In the genomic region with DNA sequence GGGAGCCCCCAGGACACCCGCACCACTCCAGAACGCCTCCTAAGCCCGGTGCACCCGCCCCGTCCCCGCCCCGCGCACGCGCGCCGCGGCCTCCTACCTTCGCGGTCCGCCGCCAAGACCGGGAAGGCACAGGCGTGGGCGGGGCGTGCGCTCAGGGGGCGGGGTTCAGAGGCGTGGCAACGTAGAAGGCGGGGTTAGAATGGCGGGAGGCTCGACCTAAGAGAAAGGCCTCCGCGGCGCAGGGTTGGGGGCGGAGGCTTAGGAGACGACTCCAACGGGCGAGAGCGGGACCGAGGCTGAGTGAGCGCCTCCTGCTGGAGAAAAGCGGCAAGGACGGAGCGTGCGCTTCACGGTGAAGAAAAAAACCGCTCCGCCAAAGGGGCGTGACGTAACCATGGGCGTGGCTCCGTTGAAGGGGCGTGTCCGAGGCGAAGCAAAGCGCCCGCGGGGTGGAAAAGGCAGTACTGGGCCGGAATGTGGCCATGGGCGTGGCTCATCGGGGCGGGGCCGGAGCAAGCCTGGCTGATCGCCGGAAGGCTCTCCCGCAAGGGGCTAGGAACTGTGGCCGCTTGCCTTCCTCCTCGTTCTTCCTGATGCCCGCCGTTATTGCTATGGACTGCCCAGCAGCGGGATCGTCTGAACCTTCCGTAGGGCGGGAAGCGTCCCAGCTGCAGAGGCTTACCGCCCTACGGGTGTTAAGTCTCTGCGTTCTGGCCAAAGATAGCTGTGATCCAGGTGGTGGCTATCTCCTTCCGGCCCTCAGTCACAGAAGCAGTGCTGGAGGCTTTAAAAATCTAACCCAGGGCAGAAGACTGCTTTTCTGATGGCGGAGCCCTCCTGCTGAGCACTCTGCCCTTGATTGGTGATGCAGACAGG, we compare ENCODE assay signal across 8 mouse cellular contexts. TPM values are rescaled to one million over a fixed set of nuclear protein-coding genes. Genes with fewer than 3 reads are reported as not detected.
DNase-seq lines count a peak whose midpoint lies in the region; ATAC-seq and TF ChIP-seq lines count a peak whose summit lies in the region.

TSS of gene Crocc (minus strand) at position 125 of the 876 bp plus-strand sequence.

- peaks cover 17% of the 10 kb centered on the region for H3K36me3 ChIP-seq in heart, embryonic 12.5 days
- 0 out of 2 replicates have a peak, but pooled peaks cover 8% of the 10 kb centered on the region for H3K36me3 ChIP-seq in kidney, postnatal 0 days (ENCODE audit: insufficient read depth, low read length)
- H3K36me3 ChIP-seq in liver, embryonic 11.5 days (ENCODE audit: control insufficient read depth, insufficient read depth, low read length): peaks cover 3% of the 10 kb centered on the region; the same call in 1 of the 2 replicates
- peaks cover 8% of the 10 kb centered on the region for H3K36me3 ChIP-seq in stomach, embryonic 14.5 days (ENCODE audit: control insufficient read depth, insufficient read depth, low read length)

- H3K9me3 ChIP-seq in heart, embryonic 12.5 days (replicated peaks): no peaks in the 10 kb centered on the region
- H3K9me3 ChIP-seq in kidney, postnatal 0 days (replicated peaks; ENCODE audit: low read length): no peaks in the 10 kb centered on the region
- H3K9me3 ChIP-seq in liver, embryonic 11.5 days (ENCODE audit: control insufficient read depth, low read length): no peaks in the 10 kb centered on the region
- no peaks in the 10 kb centered on the region for H3K9me3 ChIP-seq in stomach, embryonic 14.5 days (ENCODE audit: control insufficient read depth, low read depth, low read length)

- H3K4me2 ChIP-seq in heart, embryonic 12.5 days: peak within 1 kb of the TSS; percentile 86
- H3K4me2 ChIP-seq in kidney, postnatal 0 days (ENCODE audit: low read length): peak within 1 kb of the TSS; percentile 83
- peak within 1 kb of the TSS; percentile 85 for H3K4me2 ChIP-seq in liver, embryonic 11.5 days
- H3K4me2 ChIP-seq in stomach, embryonic 14.5 days (replicated peaks; ENCODE audit: low read depth, low read length): peak within 1 kb of the TSS; percentile 79

- H3K4me3 ChIP-seq in heart, embryonic 12.5 days: peak within 1 kb of the TSS; percentile 71
- peak within 1 kb of the TSS; percentile 62 for H3K4me3 ChIP-seq in kidney, postnatal 0 days (replicated peaks; ENCODE audit: low read depth, low read length)
- H3K4me3 ChIP-seq in liver, embryonic 11.5 days (ENCODE audit: low read depth, low read length): peak within 1 kb of the TSS; percentile 72
- H3K4me3 ChIP-seq in stomach, embryonic 14.5 days (ENCODE audit: low read depth, low read length): peak within 1 kb of the TSS; percentile 63

- ATAC-seq in erythroid progenitor cell, adult 5-6 weeks (replicated peaks; ENCODE audit: low FRiP score, poor library complexity, severe bottlenecking): peak; percentile 87
- ATAC-seq in heart, embryonic 12.5 days (ENCODE audit: insufficient number of reproducible peaks, low FRiP score): peak; percentile 95
- peak; percentile 95 for ATAC-seq in kidney, postnatal 0 days (replicated peaks; ENCODE audit: low FRiP score, low read depth)
- ATAC-seq in liver, embryonic 11.5 days (replicated peaks; ENCODE audit: low FRiP score): peak; percentile 93
- peak; percentile 96 for ATAC-seq in stomach, embryonic 14.5 days (ENCODE audit: insufficient number of reproducible peaks, insufficient read depth, low FRiP score, low read depth)

- peak within 1 kb of the TSS; percentile 89 for H3K9ac ChIP-seq in heart, embryonic 12.5 days
- peak within 1 kb of the TSS; percentile 81 for H3K9ac ChIP-seq in kidney, postnatal 0 days (ENCODE audit: low read depth, low read length)
- peak within 1 kb of the TSS; percentile 58 for H3K9ac ChIP-seq in liver, embryonic 11.5 days (ENCODE audit: low read depth, low read length)
- H3K9ac ChIP-seq in stomach, embryonic 14.5 days (replicated peaks; ENCODE audit: low read depth, low read length): peak within 1 kb of the TSS; percentile 73

- peak; percentile 99 for TF ChIP-seq CTCF in kidney, postnatal 0 days (IDR thresholded peaks at IDR 0.05; ENCODE audit: low read depth)

- peak; percentile 99 for DNase-seq in CD4-positive helper T cell, adult 2 months (ENCODE audit: low read depth, low spot score)
- DNase-seq in brain, embryonic 18.5 days (ENCODE audit: low read depth, low spot score): peak; percentile 97
- DNase-seq in kidney, postnatal 0 days (ENCODE audit: low spot score): peak; percentile 99
- peak; percentile 100 for DNase-seq in liver, embryonic 11.5 days (ENCODE audit: low spot score)
- peak; percentile 100 for DNase-seq in naive thymus-derived CD4-positive, alpha-beta T cell, adult 2 months (ENCODE audit: low read depth)

- peaks cover 9% of the 10 kb centered on the region for H3K4me1 ChIP-seq in heart, embryonic 12.5 days (replicated peaks)
- H3K4me1 ChIP-seq in kidney, postnatal 0 days (replicated peaks; ENCODE audit: insufficient read depth, low read length): peaks cover 17% of the 10 kb centered on the region
- H3K4me1 ChIP-seq in liver, embryonic 11.5 days (replicated peaks; ENCODE audit: control insufficient read depth, insufficient read depth, low read length): no peaks in the 10 kb centered on the region; the same call in none of the 2 replicates
- H3K4me1 ChIP-seq in stomach, embryonic 14.5 days (ENCODE audit: control insufficient read depth, insufficient read depth, low read length): peaks cover 12% of the 10 kb centered on the region

- peak within 1 kb of the TSS; percentile 91 for H3K27ac ChIP-seq in heart, embryonic 12.5 days (ENCODE audit: poor library complexity, severe bottlenecking)
- peak within 1 kb of the TSS; percentile 92 for H3K27ac ChIP-seq in kidney, postnatal 0 days
- peak within 1 kb of the TSS; percentile 70 for H3K27ac ChIP-seq in liver, embryonic 11.5 days (ENCODE audit: low read depth, low read length)
- H3K27ac ChIP-seq in stomach, embryonic 14.5 days (ENCODE audit: low read length): peak within 1 kb of the TSS; percentile 91

- no peaks in the 10 kb centered on the region for H3K27me3 ChIP-seq in heart, embryonic 12.5 days (replicated peaks)
- H3K27me3 ChIP-seq in kidney, postnatal 0 days (ENCODE audit: insufficient read depth, low read length): no peaks in the 10 kb centered on the region
- H3K27me3 ChIP-seq in liver, embryonic 11.5 days (replicated peaks; ENCODE audit: control insufficient read depth, insufficient read depth, low read length): no peaks in the 10 kb centered on the region
- H3K27me3 ChIP-seq in stomach, embryonic 14.5 days (ENCODE audit: control insufficient read depth, insufficient read depth, low read length): no peaks in the 10 kb centered on the region

- WGBS in heart, embryonic 12.5 days: under 1% methylated on average over 77 of the region's 77 CpGs
- under 1% methylated on average over 77 of the region's 77 CpGs for WGBS in kidney, postnatal 0 days
- WGBS in liver, embryonic 11.5 days: under 1% methylated on average over 75 of the region's 77 CpGs
- WGBS in stomach, embryonic 14.5 days: under 1% methylated on average over 75 of the region's 77 CpGs

RNA-seq across cellular contexts. Expression of gene Crocc, which starts in this region (rescaled TPM):
- 0.36 TPM in 1 of 2 replicates, not detected in the other for total RNA-seq in erythroid progenitor cell, adult 5-6 weeks (2015; ENCODE audit: low replicate concordance)
- 1.4 TPM in 1 of 2 replicates, not detected in the other for total RNA-seq in erythroid progenitor cell, adult 5-6 weeks (2017; ENCODE audit: low replicate concordance)
- polyA plus RNA-seq in heart, embryonic 12.5 days (2016; fragmentation: Nextera tagmentation; extraction: Ambion mirVana): 6.3 and 6.7 TPM in 2 replicates
- polyA plus RNA-seq in kidney, postnatal 0 days (2015; fragmentation: Nextera tagmentation; extraction: Ambion mirVana): 5.9 and 7.8 TPM in 2 replicates
- 5.0 and 6.0 TPM in 2 replicates for polyA plus RNA-seq in liver, embryonic 11.5 days (2014; fragmentation: Nextera tagmentation; extraction: Ambion mirVana)
- 5.9 and 7.4 TPM in 2 replicates for polyA plus RNA-seq in stomach, embryonic 14.5 days (2014; fragmentation: Nextera tagmentation; extraction: Ambion mirVana)

Comparison
In these comparisons a context has a peak if more than half of its experiments do, and no peak if none do; other contexts are left out.
1. Peak in every context shown above with its lines: DNase-seq, ATAC-seq, H3K4me3 ChIP-seq and H3K27ac ChIP-seq.